21 mouse cellular contexts compared by ENCODE assay signal in genomic region chr5:49437236-49437635, GRCm38 (mm10).
DNase-seq lines count a peak whose midpoint lies in the region; ATAC-seq and TF ChIP-seq lines count a peak whose summit lies in the region.
"Had no signal": no experiment of that assay in that cellular context is flagged by ENCODE, and none has a peak within 500 bp of the region (broad histone marks: within the 10 kb centered on the region; RNA-seq: fewer than 3 reads in every experiment).

No protein-coding gene starts in this region.

- no peak overlapping the region for H3K9ac ChIP-seq in hindbrain, embryonic 16.5 days (ENCODE audit: low read depth, low read length)
- H3K9ac ChIP-seq: forebrain, embryonic 12.5 days; hindbrain, embryonic 12.5 days; limb, embryonic 12.5 days; liver, embryonic 13.5 days; stomach, embryonic 15.5 days had no signal

- no peaks in the 10 kb centered on the region for H3K4me1 ChIP-seq in hindbrain, embryonic 16.5 days (ENCODE audit: control insufficient read depth, insufficient read depth, low read depth, low read length)
- H3K4me1 ChIP-seq: forebrain, embryonic 12.5 days; hindbrain, embryonic 12.5 days; limb, embryonic 12.5 days; liver, embryonic 13.5 days; megakaryocyte, embryonic 14.5 days; stomach, embryonic 15.5 days had no signal

- peak overlapping the region; percentile 4; the same call in 1 of the 2 replicates for H3K27ac ChIP-seq in layer of hippocampus, adult 2 months
- no peak overlapping the region for H3K27ac ChIP-seq in hindbrain, embryonic 16.5 days (ENCODE audit: low read depth, low read length)
- H3K27ac ChIP-seq: forebrain, embryonic 12.5 days; hindbrain, embryonic 12.5 days; kidney, postnatal 0 days; left cerebral cortex, adult 2 months; limb, embryonic 12.5 days; liver, embryonic 13.5 days; stomach, embryonic 15.5 days had no signal

- no peak for ATAC-seq in cerebellum, adult (ENCODE audit: insufficient number of reproducible peaks, low FRiP score, low TSS enrichment)
- ATAC-seq in hindbrain, embryonic 16.5 days = no peak
- ATAC-seq: midbrain, embryonic 16.5 days had no signal

- H3K27me3 ChIP-seq in hindbrain, embryonic 16.5 days (replicated peaks; ENCODE audit: control insufficient read depth, insufficient read depth, low read length) = no peaks in the 10 kb centered on the region
- H3K27me3 ChIP-seq: forebrain, embryonic 12.5 days; hindbrain, embryonic 12.5 days; limb, embryonic 12.5 days; liver, embryonic 13.5 days; megakaryocyte, embryonic 14.5 days; stomach, embryonic 15.5 days had no signal

- H3K4me3 ChIP-seq in layer of hippocampus, adult 2 months = no peak overlapping the region
- H3K4me3 ChIP-seq in hindbrain, embryonic 16.5 days (ENCODE audit: low read length) = no peak overlapping the region
- H3K4me3 ChIP-seq: forebrain, embryonic 12.5 days; hindbrain, embryonic 12.5 days; left cerebral cortex, adult 2 months; limb, embryonic 12.5 days; liver, embryonic 13.5 days; megakaryocyte, embryonic 14.5 days; stomach, embryonic 15.5 days had no signal

- 43% methylated on average over 2 of the region's 2 CpGs for WGBS in hindbrain, embryonic 16.5 days

- H3K4me2 ChIP-seq in hindbrain, embryonic 16.5 days (ENCODE audit: low read length) = no peak overlapping the region
- H3K4me2 ChIP-seq: forebrain, embryonic 12.5 days; hindbrain, embryonic 12.5 days; limb, embryonic 12.5 days; liver, embryonic 13.5 days; stomach, embryonic 15.5 days had no signal

- no peak for TF ChIP-seq CTCF in layer of hippocampus, adult 2 months (conservative IDR thresholded peaks at IDR 0.05)

- peak; percentile 44 for DNase-seq in cerebellum, adult 11-12 months
- DNase-seq in layer of hippocampus, adult 2 months (ENCODE audit: low spot score in 2 of 2) = no peak
- no peak for DNase-seq in layer of hippocampus, postnatal 25 days (ENCODE audit: extremely low spot score in 1 of 2, low spot score in 1 of 2)
- peak; percentile 65 for DNase-seq in brain, adult 2 months (ENCODE audit: low read depth, low spot score)
- peak; percentile 20 for DNase-seq in retina, embryonic 14.5 days (ENCODE audit: low spot score)
- no peak for DNase-seq in kidney, adult 11 months
- DNase-seq: B cell, adult 2 months; gastrocnemius, postnatal 25 days; liver, embryonic 13.5 days; lung, postnatal 10 days; thymus, adult 2 months had no signal

- H3K9me3 ChIP-seq in hindbrain, embryonic 16.5 days (ENCODE audit: control insufficient read depth, low read length) = no peaks in the 10 kb centered on the region
- H3K9me3 ChIP-seq: forebrain, embryonic 12.5 days; hindbrain, embryonic 12.5 days; limb, embryonic 12.5 days; liver, embryonic 13.5 days; megakaryocyte, embryonic 14.5 days; stomach, embryonic 15.5 days had no signal

- H3K36me3 ChIP-seq in hindbrain, embryonic 16.5 days (ENCODE audit: control insufficient read depth, insufficient read depth, low read length) = no peaks in the 10 kb centered on the region
- H3K36me3 ChIP-seq: forebrain, embryonic 12.5 days; hindbrain, embryonic 12.5 days; limb, embryonic 12.5 days; liver, embryonic 13.5 days; stomach, embryonic 15.5 days had no signal

Comparison
In these comparisons a context has a peak if more than half of its experiments do, and no peak if none do; other contexts are left out.
1. DNase-seq: peak in cerebellum, adult 11-12 months (single experiment), brain, adult 2 months (single experiment) and retina, embryonic 14.5 days (single experiment); none in layer of hippocampus, adult 2 months (0 of 2), layer of hippocampus, postnatal 25 days (0 of 2) and kidney, adult 11 months (single experiment).